Mouse (Mus musculus): ENCODE data around the gene Cela2a.

DNA sequence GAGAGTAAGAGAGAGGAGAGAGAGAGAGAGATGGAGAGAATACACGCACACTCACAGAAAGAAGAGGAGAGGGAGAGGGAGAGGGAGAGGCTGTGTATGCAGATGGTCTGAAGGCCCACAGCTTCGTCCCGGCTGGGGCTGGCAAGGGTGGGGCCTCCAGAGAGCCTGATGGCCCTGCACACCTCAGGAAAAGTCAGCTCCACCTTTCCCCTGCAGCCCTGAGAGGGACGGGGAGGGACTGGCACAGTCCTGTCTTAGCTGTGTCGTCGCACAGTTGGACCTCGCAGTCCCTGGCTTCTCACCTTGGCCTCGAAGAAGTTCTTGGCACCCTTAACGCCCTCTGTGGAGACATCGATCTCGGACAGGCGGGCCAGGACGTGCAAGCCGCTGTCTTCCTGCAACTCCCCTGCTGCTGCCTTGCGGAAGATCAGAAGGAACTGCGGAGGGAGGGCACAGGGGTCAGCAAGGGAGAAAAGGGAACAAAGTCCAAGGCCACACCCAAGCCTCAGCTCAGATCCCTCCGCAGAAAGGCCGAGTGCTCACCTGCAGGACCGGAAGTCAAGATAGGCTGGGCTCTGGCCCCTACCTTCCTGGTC lies 34.4 kb upstream of the Cela2a start:
- no peak for TF ChIP-seq CTCF (IDR thresholded peaks at IDR 0.05; ENCODE audit: borderline replicate concordance, insufficient read depth, low read depth, low read length)
- no peak for TF ChIP-seq POLR2A (IDR thresholded peaks at IDR 0.05; ENCODE audit: borderline replicate concordance, insufficient read depth, low read length)

All from cerebellum, adult 2 months (tissue).